Mouse (Mus musculus) CH12.LX (cell line): ENCODE data around the gene Sstr4.

ENCODE experiments used
- HCFC1 ChIP-seq: IDR thresholded peaks from 2 replicates; pipeline ENCODE4 v1.6.1; 2012; ENCODE audit warnings: low read depth, mild to moderate bottlenecking, inconsistent platforms, low read length, improper control_type of control experiment
- SIN3A ChIP-seq: IDR thresholded peaks from 2 replicates; pipeline ENCODE4 v1.6.1; 2012; ENCODE audit warnings: low read length, improper control_type of control experiment, inconsistent platforms

DNA sequence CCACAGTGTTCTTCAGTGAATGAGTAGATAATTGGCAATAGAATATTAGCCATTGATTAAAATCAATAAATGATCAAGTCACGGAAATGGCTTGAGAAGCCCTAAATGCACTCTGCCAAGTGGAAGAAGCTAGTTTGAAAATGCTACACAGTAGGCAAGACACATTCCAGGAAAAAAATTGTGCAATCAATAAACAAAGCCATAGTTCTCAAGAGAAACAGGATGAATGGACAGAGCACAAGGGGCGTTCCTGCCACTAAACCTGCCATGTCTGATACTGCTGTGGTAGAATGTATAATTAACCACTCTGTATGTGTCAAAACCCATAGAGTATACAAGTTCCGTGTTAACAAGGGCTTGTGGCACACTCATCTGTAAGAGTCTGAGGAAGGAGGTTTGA is 32.4 kb downstream of the Sstr4 start:
- TF ChIP-seq SIN3A (no peak), HCFC1 (no peak)
